Mouse (Mus musculus) hindbrain, postnatal 0 days (tissue): Measurements from ENCODE around the gene Rrp1. TPM values are rescaled to one million over a fixed set of nuclear protein-coding genes. Genes with fewer than 3 reads are reported as not detected.

ENCODE experiments used
- ATAC-seq: fragments of 200-750 bp; cut with Nextera tagmentation; 2 replicates; pipeline ENCODE4 v1.8.0; 2017; ENCODE audit warnings: mild to moderate bottlenecking, moderate TSS enrichment, moderate library complexity
- DNase-seq: peaks from one replicate; pipeline ENCODE4 v3.0.0-alpha.2; 2015; ENCODE audit warnings: low spot score
- H3K27ac ChIP-seq: fragments of 300-500 bp; sonication (generic); 2 replicates; pipeline ENCODE4 v1.5.1; 2014; ENCODE audit warnings: mild to moderate bottlenecking
- H3K27me3 ChIP-seq: fragments of 300-500 bp; sonication (generic); 2 replicates; pipeline ENCODE4 v1.6.1; 2014; ENCODE audit warnings: low read length, mixed read lengths; ENCODE audit not compliant: insufficient read depth
- H3K36me3 ChIP-seq: fragments of 300-500 bp; sonication (generic); 2 replicates; pipeline ENCODE4 v1.6.1; 2014; ENCODE audit warnings: low read length, mixed read lengths; ENCODE audit not compliant: insufficient read depth
- H3K4me1 ChIP-seq: fragments of 300-500 bp; sonication (generic); 2 replicates; pipeline ENCODE4 v1.6.1; 2014; ENCODE audit warnings: antibody characterized with exemption, low read length, mixed read lengths; ENCODE audit not compliant: insufficient read depth
- H3K4me2 ChIP-seq: fragments of 300-500 bp; sonication (generic); 2 replicates; pipeline ENCODE4 v1.6.1; 2014; ENCODE audit warnings: low read depth, mild to moderate bottlenecking, low read length, moderate library complexity, mixed read lengths
- H3K4me3 ChIP-seq: fragments of 300-500 bp; sonication (generic); 2 replicates; pipeline ENCODE4 v1.5.1; 2014; ENCODE audit warnings: low read length
- H3K9ac ChIP-seq: fragments of 300-500 bp; sonication (generic); replicated peaks from 2 replicates; pipeline ENCODE4 v1.6.1; 2014; ENCODE audit warnings: mild to moderate bottlenecking, low read length, moderate library complexity, mixed read lengths
- H3K9me3 ChIP-seq: fragments of 300-500 bp; sonication (generic); 2 replicates; pipeline ENCODE4 v1.6.1; 2016; ENCODE audit warnings: low read length, mixed read lengths
- CTCF ChIP-seq: IDR thresholded peaks from 2 replicates; pipeline ENCODE4 v1.5.1; 2016; ENCODE audit warnings: antibody characterized with exemption, control low read depth, low read depth
- WGBS: fragments of 180-500 bp; shearing (Covaris S2); extraction: QIAGEN DNeasy Blood & Tissue Kit; methylation state at CpG from one replicate; pipeline ENCODE4 v1.1.7; 2014; 5-methylcytosine and 5-hydroxymethylcytosine counted together
- polyA plus RNA-seq: library from polyadenylated mRNA; unstranded; fragments of >200 nt; fragmentation: Nextera tagmentation; extraction: Ambion mirVana; gene quantifications from 2 replicates; pipeline ENCODE4 v1.2.1, GENCODE M21; 2015
- total RNA-seq: library from RNA; depleted of rRNA; stranded (reverse); fragments of >200 nt; gene quantifications from 2 replicates; pipeline ENCODE4 v1.2.3, GENCODE M21; 2014; rRNA removed

Rrp1 gene
- total RNA-seq, result 176 and 179 TPM in 2 replicates
- polyA plus RNA-seq, result 429 and 435 TPM in 2 replicates

DNA sequence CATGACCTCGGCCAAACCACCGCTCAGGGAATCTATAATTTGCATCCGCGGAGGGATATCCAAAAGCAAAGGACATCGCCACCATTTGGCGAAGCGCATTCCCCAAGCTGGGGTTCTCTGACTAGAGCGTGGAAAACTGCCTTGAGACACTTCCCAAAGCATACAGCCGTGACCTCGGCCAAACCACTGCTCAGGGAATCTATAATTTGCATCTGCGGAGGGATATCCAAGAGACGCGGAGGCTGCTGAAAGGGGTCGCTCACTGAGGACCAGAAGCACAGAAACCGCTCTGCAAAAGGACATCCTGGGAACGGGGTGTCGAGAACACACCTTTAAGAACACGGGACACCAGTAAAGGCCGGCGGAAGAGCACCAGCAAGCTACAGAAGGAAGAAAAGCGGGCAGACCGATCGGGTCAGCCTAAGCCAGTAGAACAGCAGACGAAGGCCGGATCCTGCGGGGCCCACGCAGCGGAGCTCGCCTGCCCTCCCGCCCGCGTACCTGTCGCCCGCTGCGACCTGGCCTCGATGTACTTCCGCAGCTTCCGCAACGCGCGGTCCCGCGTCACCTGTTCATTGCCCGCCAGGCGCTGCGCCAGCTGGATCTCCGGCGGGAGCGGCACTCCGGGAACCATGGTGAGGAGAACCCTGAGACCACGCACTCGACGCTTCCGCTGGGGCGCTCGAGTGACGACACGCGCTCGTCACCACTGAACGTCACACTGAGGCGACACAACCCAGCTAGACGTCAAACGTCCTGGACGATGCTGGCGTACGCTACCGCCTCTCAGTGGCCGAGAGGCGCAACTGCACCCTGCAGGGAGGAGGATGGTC, at the start of gene Rrp1:
Rrp1 (minus strand) TSS at position 725 of the 833 bp plus-strand sequence.
- peak; percentile 100 for TF ChIP-seq CTCF
- H3K4me3 ChIP-seq, result peak within 1 kb of the TSS; percentile 80
- H3K9ac ChIP-seq, result peak within 1 kb of the TSS; percentile 78
- no peaks in the 10 kb centered on the region for H3K9me3 ChIP-seq
- H3K36me3 ChIP-seq, result peaks cover 21% of the 10 kb centered on the region
- WGBS, result under 1% methylated on average over 62 of the region's 70 CpGs
- H3K27ac ChIP-seq, result peak within 1 kb of the TSS; percentile 90
- DNase-seq (peak; percentile 97), ATAC-seq (peak; percentile 94)
- H3K4me2 ChIP-seq, result peak within 1 kb of the TSS; percentile 80
- no peaks in the 10 kb centered on the region for H3K4me1 ChIP-seq
- no peaks in the 10 kb centered on the region for H3K27me3 ChIP-seq

- ATAC-seq (no peak), DNase-seq (no peak)
- Histone ChIP-seq H3K4me1 (peaks cover 5% of the 10 kb centered on the region; the same call in 1 of the 2 replicates), H3K4me3 (no peak overlapping the region), H3K36me3 (no peaks in the 10 kb centered on the region), H3K27me3 (no peaks in the 10 kb centered on the region), H3K9ac (no peak overlapping the region), H3K9me3 (no peaks in the 10 kb centered on the region), H3K4me2 (no peak overlapping the region), H3K27ac (no peak overlapping the region)
- WGBS, result 77% methylated on average over 4 of the region's 4 CpGs
- TF ChIP-seq CTCF, result peak; percentile 44
Measured at GRCm38 (mm10) chr10:78461767-78462166, 48.9 kb upstream of the Rrp1 start.

- Histone ChIP-seq H3K4me1 (peaks cover 9% of the 10 kb centered on the region; the same call in 1 of the 2 replicates), H3K9me3 (no peaks in the 10 kb centered on the region), H3K4me2 (no peak overlapping the region), H3K36me3 (no peaks in the 10 kb centered on the region), H3K27ac (no peak overlapping the region; the same call in 1 of the 2 replicates), H3K4me3 (no peak overlapping the region), H3K9ac (no peak overlapping the region), H3K27me3 (no peaks in the 10 kb centered on the region)
- ATAC-seq, result no peak
- TF ChIP-seq CTCF, result no peak
- 50% methylated on average over 4 of the region's 5 CpGs for WGBS
- DNase-seq, result no peak
Measured at GRCm38 (mm10) chr10:78460463-78460862, 47.6 kb upstream of the Rrp1 start.

- Histone ChIP-seq H3K27ac (peak overlapping the region; percentile 41; the same call in 1 of the 2 replicates), H3K9ac (no peak overlapping the region), H3K9me3 (no peaks in the 10 kb centered on the region), H3K4me1 (peaks cover 4% of the 10 kb centered on the region; the same call in 1 of the 2 replicates), H3K36me3 (no peaks in the 10 kb centered on the region), H3K27me3 (no peaks in the 10 kb centered on the region), H3K4me2 (no peak overlapping the region), H3K4me3 (no peak overlapping the region)
- ATAC-seq (peak; percentile 20; the same call in 1 of the 2 replicates), DNase-seq (no peak)
- WGBS, result 60% methylated on average over 5 of the region's 5 CpGs
- no peak for TF ChIP-seq CTCF
Measured at GRCm38 (mm10) chr10:78458348-78459111, 45.7 kb upstream of the Rrp1 start.

DNA sequence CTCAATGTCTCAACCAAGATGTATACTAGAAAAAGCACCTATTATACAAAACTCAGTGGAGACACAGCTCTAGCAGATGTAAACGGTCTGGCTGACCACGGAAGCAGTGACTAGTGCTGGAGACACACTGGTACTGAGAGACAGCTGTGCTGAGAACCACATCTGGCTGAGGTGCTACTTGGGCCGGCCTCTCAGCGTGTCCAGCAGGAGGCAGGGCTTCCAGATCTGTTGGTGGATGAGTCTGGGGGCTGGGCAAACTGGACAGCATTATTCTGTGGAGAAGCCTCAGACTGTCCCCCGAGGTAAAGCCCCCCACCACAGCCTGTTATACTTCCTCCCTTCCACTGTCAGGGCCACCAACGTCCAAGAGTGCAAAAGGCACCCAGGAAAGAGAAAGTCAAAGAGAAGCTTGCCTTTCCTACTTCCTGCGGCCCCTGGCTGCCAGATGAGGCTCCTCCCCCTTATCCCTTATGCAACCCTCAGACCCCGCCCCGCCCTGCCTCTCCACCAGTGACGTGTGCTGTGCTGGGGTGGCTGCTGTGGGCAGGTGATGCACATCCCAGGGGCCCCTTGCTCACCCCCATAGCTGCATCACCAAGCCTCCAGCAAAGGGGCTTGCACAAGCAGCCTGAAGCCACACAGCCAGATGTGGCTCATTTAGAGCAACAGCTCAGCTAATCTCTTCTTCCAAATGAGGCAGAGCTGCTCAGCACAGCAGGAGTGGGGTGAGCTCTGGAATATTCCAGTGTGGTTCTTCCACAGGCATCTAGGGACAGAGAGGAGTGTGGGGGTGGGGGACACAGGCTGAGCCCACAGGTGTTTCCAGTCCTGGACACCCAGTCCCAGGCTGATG, 44.9 kb upstream of the Rrp1 start:
- H3K4me2 ChIP-seq, result no peak overlapping the region
- no peak overlapping the region for H3K9ac ChIP-seq
- peaks cover 4% of the 10 kb centered on the region; the same call in 1 of the 2 replicates for H3K4me1 ChIP-seq
- H3K27me3 ChIP-seq, result no peaks in the 10 kb centered on the region
- no peak for TF ChIP-seq CTCF
- no peak overlapping the region for H3K4me3 ChIP-seq
- peak; percentile 32 for ATAC-seq
- WGBS, result 35% methylated on average over 10 of the region's 10 CpGs
- no peaks in the 10 kb centered on the region for H3K9me3 ChIP-seq
- H3K27ac ChIP-seq, result peak overlapping the region; percentile 41; the same call in 1 of the 2 replicates
- DNase-seq, result peak; percentile 17
- H3K36me3 ChIP-seq, result no peaks in the 10 kb centered on the region

DNA sequence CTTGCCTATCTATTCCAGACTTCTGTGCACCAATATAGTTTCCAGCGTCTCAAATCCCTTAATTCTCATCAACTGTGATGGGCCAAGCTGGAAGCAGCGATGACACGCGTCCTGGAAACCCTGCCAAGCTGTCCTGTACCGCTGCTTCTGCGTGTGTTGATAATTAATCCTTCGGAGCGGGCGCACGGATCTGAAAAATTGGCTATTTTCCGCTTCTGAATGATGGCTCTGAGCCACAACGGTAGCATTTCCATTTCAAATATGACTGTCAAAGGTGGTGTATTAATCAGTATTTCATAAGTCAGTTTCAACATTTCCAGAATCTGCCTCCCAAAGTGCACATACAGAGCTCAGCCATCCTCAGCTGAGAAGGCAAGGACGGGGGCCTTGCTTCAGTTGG, 43.9 kb upstream of the Rrp1 start:
- peaks cover 4% of the 10 kb centered on the region; the same call in 1 of the 2 replicates for H3K4me1 ChIP-seq
- ATAC-seq (no peak), DNase-seq (peak; percentile 31)
- WGBS, result 39% methylated on average over 13 of the region's 13 CpGs
- no peak overlapping the region for H3K9ac ChIP-seq
- peak overlapping the region; percentile 41; the same call in 1 of the 2 replicates for H3K27ac ChIP-seq
- H3K4me2 ChIP-seq, result no peak overlapping the region
- no peak overlapping the region for H3K4me3 ChIP-seq
- no peak for TF ChIP-seq CTCF
- no peaks in the 10 kb centered on the region for H3K27me3 ChIP-seq
- no peaks in the 10 kb centered on the region for H3K9me3 ChIP-seq
- H3K36me3 ChIP-seq, result no peaks in the 10 kb centered on the region
